Mouse (Mus musculus) heart, embryonic 14.5 days (tissue): ENCODE measurements around the gene Gm28374. TPM values are rescaled to one million over a fixed set of nuclear protein-coding genes. Genes with fewer than 3 reads are reported as not detected.
A peak's percentile ranks its signal among the peaks of the same experiment; 100 is the strongest.

ENCODE experiments used
- ATAC-seq: fragments of 200-750 bp; cut with Nextera tagmentation; 2 replicates; pipeline ENCODE4 v1.8.0; 2017; ENCODE audit warnings: low read depth, moderate TSS enrichment; ENCODE audit not compliant: insufficient number of reproducible peaks, insufficient read depth, low FRiP score
- H3K27ac ChIP-seq, 2 experiments: fragments of 200-500 bp in 1 of 2; fragments of 300-500 bp in 1 of 2; sonication (generic) in 1 of 2; replicated peaks in 1 of 2; 2 replicates each; pipeline ENCODE4 v1.5.1; 2012 to 2014; ENCODE audit warnings: low read depth in 2 of 2, low read length in 2 of 2, control low read depth in 1 of 2, mild to moderate bottlenecking in 1 of 2, mixed read lengths in 1 of 2; ENCODE audit not compliant: control insufficient read depth in 1 of 2, insufficient read depth in 1 of 2
- H3K27me3 ChIP-seq: fragments of 300-500 bp; sonication (generic); 2 replicates; pipeline ENCODE4 v1.6.1; 2014; ENCODE audit warnings: mild to moderate bottlenecking, low read length, control low read depth; ENCODE audit not compliant: control insufficient read depth, insufficient read depth
- H3K36me3 ChIP-seq: fragments of 300-500 bp; sonication (generic); 2 replicates; pipeline ENCODE4 v1.6.1; 2014; ENCODE audit warnings: mild to moderate bottlenecking, control low read depth, low read length, mixed read lengths; ENCODE audit not compliant: control insufficient read depth, insufficient read depth
- H3K4me1 ChIP-seq, 2 experiments: fragments of 200-500 bp in 1 of 2; fragments of 300-500 bp in 1 of 2; sonication (generic) in 1 of 2; 2 replicates each; pipeline ENCODE4 v1.6.1; 2012 to 2014; ENCODE audit warnings: low read length in 2 of 2, control low read depth in 1 of 2, mixed read lengths in 1 of 2; ENCODE audit not compliant: control insufficient read depth in 2 of 2, insufficient read depth in 2 of 2
- H3K4me2 ChIP-seq: fragments of 300-500 bp; sonication (generic); 2 replicates; pipeline ENCODE4 v1.6.1; 2014; ENCODE audit warnings: mild to moderate bottlenecking, low read length
- H3K4me3 ChIP-seq, 2 experiments: fragments of 200-500 bp in 1 of 2; fragments of 300-500 bp in 1 of 2; sonication (generic) in 1 of 2; 2 replicates each; pipeline ENCODE4 v1.5.1; 2012 to 2014; ENCODE audit warnings: low read length in 2 of 2, mild to moderate bottlenecking in 2 of 2, control low read depth in 1 of 2, low read depth in 1 of 2, moderate library complexity in 1 of 2; ENCODE audit not compliant: control insufficient read depth in 1 of 2, insufficient read depth in 1 of 2
- H3K9ac ChIP-seq: fragments of 300-500 bp; sonication (generic); 2 replicates; pipeline ENCODE4 v1.6.1; 2014; ENCODE audit warnings: mild to moderate bottlenecking, low read length
- H3K9me3 ChIP-seq: fragments of 300-500 bp; sonication (generic); 2 replicates; pipeline ENCODE4 v1.6.1; 2016; ENCODE audit warnings: low read length, control low read depth; ENCODE audit not compliant: control insufficient read depth
- WGBS: fragments of 180-500 bp; shearing (Covaris S2); extraction: QIAGEN DNeasy Blood & Tissue Kit; methylation state at CpG from one replicate; pipeline ENCODE4 v1.1.7; 2014; 5-methylcytosine and 5-hydroxymethylcytosine counted together
- polyA plus RNA-seq: library from polyadenylated mRNA; unstranded; fragments of >200 nt; fragmentation: Nextera tagmentation; extraction: Ambion mirVana; gene quantifications from 2 replicates; pipeline ENCODE4 v1.2.1, GENCODE M21; 2014

Gm28374 gene
- polyA plus RNA-seq, 1 experiment from 2014 or later: 0.47 TPM

DNA sequence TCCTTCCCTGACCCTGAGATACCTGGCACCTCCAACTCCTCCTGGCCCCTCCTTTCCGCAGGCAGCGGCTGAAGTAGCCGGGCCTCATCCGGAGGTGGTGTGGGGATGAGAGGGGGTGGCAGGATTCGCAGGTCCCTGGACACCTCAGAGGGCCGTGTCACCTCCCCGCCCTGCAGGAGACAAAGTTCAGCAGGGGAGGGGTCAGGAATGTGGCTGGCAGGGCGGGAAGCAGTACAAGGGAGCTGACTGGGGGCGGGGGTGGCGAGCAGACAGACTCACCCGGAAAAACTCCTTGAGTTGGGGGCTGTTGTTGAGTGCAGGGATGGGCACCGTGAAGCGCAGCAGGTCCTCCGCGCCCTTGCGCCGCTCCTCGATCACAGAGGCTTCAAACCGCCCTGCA is 39.7 kb upstream of the Gm28374 start:
- H3K36me3 ChIP-seq: 0 out of 2 replicates have a peak, but pooled peaks cover 10% of the 10 kb centered on the region
- H3K4me2 ChIP-seq: no peak overlapping the region
- H3K4me3 ChIP-seq: no peak overlapping the region
- no peaks in the 10 kb centered on the region for H3K27me3 ChIP-seq
- WGBS: 25% methylated on average over 19 of the region's 19 CpGs
- no peak for ATAC-seq
- H3K9me3 ChIP-seq: no peaks in the 10 kb centered on the region
- no peak overlapping the region for H3K9ac ChIP-seq
- peaks cover 3 to 12% of the 10 kb centered on the region in 2 experiments for H3K4me1 ChIP-seq
- H3K27ac ChIP-seq: no peak overlapping the region

DNA sequence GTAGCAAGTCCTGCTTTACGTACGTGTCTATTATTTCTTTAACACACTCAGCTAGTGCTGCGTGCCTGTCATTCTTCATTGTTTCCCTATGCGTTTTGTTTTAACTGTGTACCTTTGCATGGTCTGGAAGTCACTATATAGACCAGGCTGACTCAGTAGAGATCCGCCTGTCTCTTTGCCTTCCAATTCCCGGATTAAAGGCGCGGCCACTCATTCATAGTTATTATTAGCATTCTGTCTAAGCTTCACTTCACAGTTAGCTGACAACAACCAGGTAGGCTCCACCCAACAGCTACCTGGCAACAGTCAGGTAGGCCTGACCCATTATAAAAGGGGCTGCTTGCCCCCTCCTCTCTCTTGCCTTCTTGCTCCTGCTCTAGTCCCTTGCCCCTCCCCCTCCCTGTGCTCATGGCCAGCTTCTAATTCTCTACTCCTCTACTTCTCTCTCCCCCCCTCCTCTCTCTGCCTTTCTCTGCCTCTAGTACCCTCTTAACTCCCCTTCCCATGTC is 36.7 kb upstream of the Gm28374 start:
- 1% methylated on average over 8 of the region's 8 CpGs for WGBS
- Histone ChIP-seq H3K9ac (peak overlapping the region; percentile 92), H3K4me1 (peaks cover 10 to 19% of the 10 kb centered on the region in 2 experiments), H3K9me3 (no peaks in the 10 kb centered on the region), H3K27me3 (no peaks in the 10 kb centered on the region), H3K4me3 (peak overlapping the region; percentile 66 to 78), H3K36me3 (peaks cover 33% of the 10 kb centered on the region), H3K4me2 (peak overlapping the region; percentile 85), H3K27ac (peak overlapping the region; percentile 70 to 96)
- ATAC-seq: 0 out of 2 replicates have a peak, but pooled peaks have one; percentile 2

- ATAC-seq: peak; percentile 74
- peak within 1 kb of the TSS; percentile 92 to 96 for H3K27ac ChIP-seq
- WGBS: under 1% methylated on average over 77 of the region's 77 CpGs
- peak within 1 kb of the TSS; percentile 85 for H3K4me2 ChIP-seq
- H3K4me3 ChIP-seq: peak within 1 kb of the TSS; percentile 66 to 78
- peak within 1 kb of the TSS; percentile 92 for H3K9ac ChIP-seq
- peaks cover 30% of the 10 kb centered on the region for H3K36me3 ChIP-seq
- no peaks in the 10 kb centered on the region for H3K9me3 ChIP-seq
- H3K27me3 ChIP-seq: no peaks in the 10 kb centered on the region
- peaks cover 10 to 19% of the 10 kb centered on the region in 2 experiments for H3K4me1 ChIP-seq
Measured at GRCm38 (mm10) chr19:6117986-6118676, 36.1 kb upstream of the Gm28374 start, which contains the start of gene Sac3d1. Gene Sac3d1, minus strand, starts transcription at chr19:6118650.

DNA sequence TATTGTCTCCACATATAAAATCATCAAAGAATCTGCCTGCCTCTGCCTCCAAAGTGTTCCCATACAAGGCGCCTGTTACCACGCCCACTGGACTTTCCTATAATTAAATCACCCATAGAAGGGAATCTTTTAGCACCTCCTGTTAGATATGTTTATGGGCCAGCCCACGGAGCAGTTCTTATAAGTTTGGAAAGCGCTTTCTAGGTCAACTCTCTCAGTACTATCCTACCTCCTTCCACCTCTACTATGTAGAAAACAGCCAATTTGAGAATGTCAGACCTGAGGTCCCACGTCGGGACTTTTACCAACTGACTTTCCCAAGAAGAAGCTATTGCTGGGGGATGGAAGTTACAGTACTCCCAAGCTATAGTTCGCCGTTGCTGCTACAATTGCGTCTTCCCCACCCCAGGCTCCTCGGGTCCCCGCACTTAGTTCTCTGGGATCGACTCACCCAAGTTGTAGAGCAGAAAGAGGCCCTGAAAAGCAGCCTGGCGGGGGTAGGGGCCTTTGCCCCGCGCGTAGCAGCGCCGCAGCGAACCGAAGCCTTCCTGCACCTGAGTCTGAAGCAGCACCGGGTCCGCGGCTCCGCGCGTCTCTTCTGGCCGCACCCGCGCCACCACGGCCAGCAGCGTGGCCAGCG is 35.4 kb upstream of the Gm28374 start:
- Histone ChIP-seq H3K4me3 (peak overlapping the region; percentile 66 to 78), H3K27ac (peak overlapping the region; percentile 92 to 96), H3K9ac (peak overlapping the region; percentile 92), H3K36me3 (peaks cover 30% of the 10 kb centered on the region), H3K27me3 (no peaks in the 10 kb centered on the region), H3K4me1 (peaks cover 10 to 19% of the 10 kb centered on the region in 2 experiments), H3K9me3 (no peaks in the 10 kb centered on the region), H3K4me2 (peak overlapping the region; percentile 85)
- ATAC-seq: no peak
- WGBS: 4% methylated on average over 32 of the region's 32 CpGs

DNA sequence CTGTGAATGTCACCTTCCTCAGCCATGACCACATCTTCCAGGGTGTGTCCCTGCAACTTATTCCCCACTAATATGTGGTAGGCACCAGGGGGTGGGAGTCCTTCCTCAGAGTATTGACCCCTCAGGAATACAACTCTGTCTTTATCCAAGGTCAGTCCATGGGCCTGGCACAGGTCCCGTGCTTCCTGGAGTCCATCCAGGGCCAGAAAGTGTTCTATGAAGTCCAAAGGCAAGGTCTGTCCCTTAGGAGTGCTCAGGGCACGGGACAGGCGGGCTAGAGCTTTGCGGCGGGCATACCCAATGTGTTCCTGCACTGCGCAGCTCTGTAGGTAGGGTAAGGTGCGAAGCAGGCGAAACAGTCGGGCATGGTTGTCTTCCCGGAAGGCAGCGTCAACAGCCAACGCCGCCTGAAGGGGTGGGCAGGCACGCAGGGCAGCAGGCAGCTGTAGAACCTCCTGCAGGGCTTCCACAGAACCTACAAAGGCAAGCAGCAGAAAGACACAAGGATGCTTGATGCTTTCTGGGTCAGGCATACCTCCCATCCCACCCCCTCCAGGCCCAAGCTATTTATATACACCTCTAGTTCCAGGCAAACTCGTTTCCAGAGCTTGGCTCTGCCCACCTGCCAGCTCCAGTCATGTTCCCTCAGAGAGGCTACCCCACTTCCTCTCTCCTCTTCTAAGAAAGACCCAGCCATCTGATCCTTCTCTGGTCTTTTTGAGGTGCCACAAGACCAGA is 34.2 kb upstream of the Gm28374 start:
- Histone ChIP-seq H3K9me3 (no peaks in the 10 kb centered on the region), H3K27me3 (no peaks in the 10 kb centered on the region), H3K4me2 (peak overlapping the region; percentile 85; the same call in 1 of the 2 replicates), H3K9ac (peak overlapping the region; percentile 39; the same call in 1 of the 2 replicates), H3K4me3 (no peak overlapping the region), H3K27ac (no peak overlapping the region), H3K4me1 (peaks cover 10 to 19% of the 10 kb centered on the region in 2 experiments), H3K36me3 (peaks cover 27% of the 10 kb centered on the region)
- WGBS: 85% methylated on average over 15 of the region's 15 CpGs
- ATAC-seq: no peak

GRCm38 (mm10) chr19:6113116-6113515 is 31.1 kb upstream of the Gm28374 start:
- H3K36me3 ChIP-seq: peaks cover 27% of the 10 kb centered on the region
- H3K9me3 ChIP-seq: no peaks in the 10 kb centered on the region
- H3K27ac ChIP-seq: no peak overlapping the region
- peaks cover 10 to 13% of the 10 kb centered on the region in 2 experiments for H3K4me1 ChIP-seq
- no peak for ATAC-seq
- H3K9ac ChIP-seq: no peak overlapping the region
- no peak overlapping the region for H3K4me2 ChIP-seq
- no peaks in the 10 kb centered on the region for H3K27me3 ChIP-seq
- H3K4me3 ChIP-seq: no peak overlapping the region
- WGBS: 49% methylated on average over 6 of the region's 6 CpGs

- H3K36me3 ChIP-seq: no peaks in the 10 kb centered on the region
- no peaks in the 10 kb centered on the region for H3K27me3 ChIP-seq
- H3K4me2 ChIP-seq: no peak within 1 kb of the TSS
- ATAC-seq: no peak
- H3K9me3 ChIP-seq: no peaks in the 10 kb centered on the region
- H3K27ac ChIP-seq: no peak within 1 kb of the TSS
- H3K9ac ChIP-seq: no peak within 1 kb of the TSS
- no peaks in the 10 kb centered on the region for H3K4me1 ChIP-seq
- WGBS: 87% methylated on average over 7 of the region's 7 CpGs
- no peak within 1 kb of the TSS for H3K4me3 ChIP-seq
Measured at GRCm38 (mm10) chr19:6105586-6105985, 23.5 kb upstream of the Gm28374 start, which contains the start of gene Naaladl1. Gene Naaladl1, plus strand, starts transcription at chr19:6105782.
